Mouse (Mus musculus) MEL (cell line): ENCODE results near the gene Tet3. TPM values are rescaled to one million over a fixed set of nuclear protein-coding genes. Genes with fewer than 3 reads are reported as not detected.

Source experiments
- DNase-seq: peaks from one replicate; pipeline ENCODE4 v3.0.0; 2011; ENCODE audit warnings: low read depth, low spot score
- H3K27ac ChIP-seq: 2 replicates; pipeline ENCODE4 v1.5.1; 2012; ENCODE audit warnings: low read depth, mild to moderate bottlenecking, control low read depth, low read length, moderate library complexity; ENCODE audit not compliant: control insufficient read depth
- H3K27me3 ChIP-seq, 2 experiments: fragments of 150-350 bp in 1 of 2; sonication (generic) in 1 of 2; 2 replicates each; pipeline ENCODE4 v1.6.1; 2012; ENCODE audit warnings: low read length in 2 of 2, mild to moderate bottlenecking in 2 of 2, improper control_type of control experiment in 1 of 2, moderate library complexity in 1 of 2; ENCODE audit not compliant: insufficient read depth in 2 of 2, control insufficient read depth in 1 of 2
- H3K36me3 ChIP-seq, 2 experiments: 2 replicates each; pipeline ENCODE4 v1.6.1; 2012 to 2014; ENCODE audit warnings: low read length in 2 of 2, improper control_type of control experiment in 1 of 2, inconsistent platforms in 1 of 2, mild to moderate bottlenecking in 1 of 2; ENCODE audit not compliant: insufficient read depth in 2 of 2, control insufficient read depth in 1 of 2
- H3K4me1 ChIP-seq, 2 experiments: fragments of 150-350 bp in 1 of 2; sonication (generic) in 1 of 2; 2 replicates each; pipeline ENCODE4 v1.6.1; 2012; ENCODE audit warnings: low read length in 2 of 2, improper control_type of control experiment in 1 of 2, mild to moderate bottlenecking in 1 of 2; ENCODE audit not compliant: insufficient read depth in 2 of 2, control insufficient read depth in 1 of 2
- H3K4me3 ChIP-seq, 2 experiments: fragments of 150-350 bp in 1 of 2; sonication (generic) in 1 of 2; 2 replicates each; pipeline ENCODE4 v1.5.1; 2012; ENCODE audit warnings: low read depth in 2 of 2, low read length in 2 of 2, mild to moderate bottlenecking in 2 of 2, moderate library complexity in 2 of 2, control low read depth in 1 of 2, improper control_type of control experiment in 1 of 2; ENCODE audit not compliant: control insufficient read depth in 1 of 2, insufficient read depth in 1 of 2
- H3K79me2 ChIP-seq: 2 replicates; pipeline ENCODE4 v1.6.1; 2012; ENCODE audit warnings: mild to moderate bottlenecking, low read length, moderate library complexity; ENCODE audit not compliant: control insufficient read depth, poor library complexity, insufficient read depth
- H3K9ac ChIP-seq: 2 replicates; pipeline ENCODE4 v1.6.1; 2012; ENCODE audit warnings: low read depth, mild to moderate bottlenecking, control low read depth, low read length, moderate library complexity; ENCODE audit not compliant: control insufficient read depth, poor library complexity, severe bottlenecking
- H3K9me3 ChIP-seq: fragments of 150-350 bp; sonication (generic); replicated peaks from 2 replicates; pipeline ENCODE4 v1.6.1; 2012; ENCODE audit warnings: mild to moderate bottlenecking, low read length, improper control_type of control experiment, moderate library complexity; ENCODE audit not compliant: insufficient read depth
- CHD1 ChIP-seq: IDR thresholded peaks from 2 replicates; pipeline ENCODE4 v1.6.1; 2012; ENCODE audit warnings: low read depth, mild to moderate bottlenecking, inconsistent platforms, low read length, improper control_type of control experiment
- CTCF ChIP-seq, 3 experiments: IDR thresholded peaks in 2 of 3; conservative IDR thresholded peaks in 1 of 3; 2 replicates each; pipeline ENCODE4 v1.5.1; 2011 to 2012; ENCODE audit warnings: low read length in 3 of 3, low read depth in 2 of 3, mild to moderate bottlenecking in 2 of 3, improper control_type of control experiment in 1 of 3, inconsistent platforms in 1 of 3, mixed read lengths in 1 of 3, moderate library complexity in 1 of 3; ENCODE audit not compliant: control insufficient read depth in 1 of 3, insufficient read depth in 1 of 3, poor library complexity in 1 of 3, severe bottlenecking in 1 of 3
- ELF1 ChIP-seq: IDR thresholded peaks from 2 replicates; pipeline ENCODE4 v1.6.1; 2014; ENCODE audit warnings: low read depth, mild to moderate bottlenecking, inconsistent platforms, low read length, improper control_type of control experiment, moderate library complexity
- ETS1 ChIP-seq: IDR thresholded peaks from 2 replicates; pipeline ENCODE4 v1.6.1; 2012; ENCODE audit warnings: low read depth, mild to moderate bottlenecking, inconsistent platforms, low read length, improper control_type of control experiment, moderate library complexity
- GATA1 ChIP-seq: IDR thresholded peaks from 2 replicates; pipeline ENCODE4 v1.6.1; 2011; ENCODE audit warnings: low read depth, low read length, improper control_type of control experiment
- JUND ChIP-seq: IDR thresholded peaks from 2 replicates; pipeline ENCODE4 v1.6.1; 2011; ENCODE audit warnings: low read depth, mild to moderate bottlenecking, improper control_type of control experiment, low read length
- MAX ChIP-seq: IDR thresholded peaks from 2 replicates; pipeline ENCODE4 v1.6.1; 2011; ENCODE audit warnings: low read length, improper control_type of control experiment
- MAZ ChIP-seq: IDR thresholded peaks from 2 replicates; pipeline ENCODE4 v1.6.1; 2012; ENCODE audit warnings: low read depth, mild to moderate bottlenecking, inconsistent platforms, low read length, improper control_type of control experiment
- MYC ChIP-seq: IDR thresholded peaks from 2 replicates; pipeline ENCODE4 v1.6.1; 2011; ENCODE audit warnings: low read depth, mild to moderate bottlenecking, low read length, improper control_type of control experiment, moderate library complexity
- NELFE ChIP-seq: IDR thresholded peaks from 2 replicates; pipeline ENCODE4 v1.6.1; 2011; ENCODE audit warnings: low read depth, low read length, improper control_type of control experiment
- RCOR1 ChIP-seq: IDR thresholded peaks from 2 replicates; pipeline ENCODE4 v1.6.1; 2012; ENCODE audit warnings: low read depth, mild to moderate bottlenecking, inconsistent platforms, low read length, improper control_type of control experiment
- TAL1 ChIP-seq: IDR thresholded peaks from 2 replicates; pipeline ENCODE4 v1.6.1; 2012; ENCODE audit warnings: mild to moderate bottlenecking, inconsistent platforms, low read length, moderate library complexity, mixed read lengths
- USF1 ChIP-seq: IDR thresholded peaks from 2 replicates; pipeline ENCODE4 v1.6.1; 2014; ENCODE audit warnings: low read depth, mild to moderate bottlenecking, inconsistent platforms, low read length, improper control_type of control experiment, moderate library complexity
- USF2 ChIP-seq, 2 experiments: IDR thresholded peaks; 2 replicates each; pipeline ENCODE4 v1.6.1; 2011 to 2012; ENCODE audit warnings: improper control_type of control experiment in 2 of 2, low read length in 2 of 2, borderline replicate concordance in 1 of 2, inconsistent platforms in 1 of 2, low read depth in 1 of 2, mild to moderate bottlenecking in 1 of 2; ENCODE audit not compliant: insufficient read depth in 1 of 2
- ZKSCAN1 ChIP-seq: IDR thresholded peaks from 2 replicates; pipeline ENCODE4 v1.6.1; 2012; ENCODE audit warnings: low read depth, mild to moderate bottlenecking, inconsistent platforms, low read length, improper control_type of control experiment, moderate library complexity
- polyA plus RNA-seq, 2 experiments: library from polyadenylated mRNA; stranded (reverse) in 1 of 2; unstranded in 1 of 2; fragments of >175 nt in 1 of 2; fragments of >200 nt in 1 of 2; gene quantifications; 2 replicates each; pipeline versions ENCODE4 v1.2.1 to v1.2.4; 2012; ENCODE audit warnings: low replicate concordance in 2 of 2, low read depth in 1 of 2; ENCODE audit not compliant: insufficient read length in 2 of 2, insufficient read depth in 1 of 2, missing spikeins in 1 of 2
- total RNA-seq: library from RNA; depleted of rRNA; stranded (reverse); fragments of 300-350 nt; gene quantifications from 2 replicates; pipeline ENCODE4 v1.2.3, GENCODE M21; 2012

The Tet3 gene
- total and polyA plus RNA-seq, 3 experiments = 11.6 to 35.3 (median 22.9) TPM

GRCm38 (mm10) chr6:83354856-83355781, 103.8 kb downstream of the Tet3 start:
- no peak for DNase-seq
- Histone ChIP-seq H3K9me3 (no peaks in the 10 kb centered on the region), H3K4me3 (no peak overlapping the region), H3K27ac (no peak overlapping the region), H3K4me1 (peaks cover 12 to 27% of the 10 kb centered on the region in 2 experiments), H3K27me3 (no peaks in the 10 kb centered on the region), H3K36me3 (peaks cover 11 to 23% of the 10 kb centered on the region in 2 experiments), H3K79me2 (peaks cover 7% of the 10 kb centered on the region), H3K9ac (no peak overlapping the region)
- no peak for TF ChIP-seq USF1
- TF ChIP-seq MAZ = no peak
- TF ChIP-seq RCOR1 = no peak
- TF ChIP-seq CHD1 = no peak
- no peak for TF ChIP-seq JUND
- no peak for TF ChIP-seq NELFE
- TF ChIP-seq TAL1 = no peak
- no peak for TF ChIP-seq MYC
- no peak for TF ChIP-seq ELF1
- no peak for TF ChIP-seq USF2 (IDR thresholded peaks at IDR 0.05; ENCODE audit: borderline replicate concordance in 1 of 2, insufficient read depth in 1 of 2, low read depth in 1 of 2, low read length in 2 of 2)
- TF ChIP-seq CTCF (IDR thresholded peaks at IDR 0.05 in 2 of 3, conservative IDR thresholded peaks at IDR 0.05 in 1 of 3; ENCODE audit: control insufficient read depth in 1 of 3, insufficient read depth in 1 of 3, low read depth in 2 of 3, low read length in 3 of 3, poor library complexity in 1 of 3, severe bottlenecking in 1 of 3) = no peak
- TF ChIP-seq MAX = no peak
- no peak for TF ChIP-seq ZKSCAN1
- TF ChIP-seq GATA1 = no peak
- TF ChIP-seq ETS1 = no peak

GRCm38 (mm10) chr6:83352666-83353410, 106.0 kb downstream of the Tet3 start:
- Histone ChIP-seq H3K27me3 (no peaks in the 10 kb centered on the region), H3K4me1 (peaks cover 13 to 32% of the 10 kb centered on the region in 2 experiments), H3K9ac (peak overlapping the region; percentile 53), H3K9me3 (no peaks in the 10 kb centered on the region), H3K36me3 (peaks cover 7 to 27% of the 10 kb centered on the region in 2 experiments), H3K27ac (peak overlapping the region; percentile 92), H3K4me3 (no peak overlapping the region; a peak in 1 of 4 replicates), H3K79me2 (peaks cover 16% of the 10 kb centered on the region)
- DNase-seq = no peak
- TF ChIP-seq MAX (no peak), CTCF (IDR thresholded peaks at IDR 0.05 in 2 of 3, conservative IDR thresholded peaks at IDR 0.05 in 1 of 3; ENCODE audit: control insufficient read depth in 1 of 3, insufficient read depth in 1 of 3, low read depth in 2 of 3, low read length in 3 of 3, poor library complexity in 1 of 3, severe bottlenecking in 1 of 3) (no peak), ZKSCAN1 (no peak), RCOR1 (no peak)
